Mouse (Mus musculus): ENCODE data around the gene Lat. TPM values are rescaled to one million over a fixed set of nuclear protein-coding genes. Genes with fewer than 3 reads are reported as not detected.
"Not testable (repeated sequence)": the region's sequence is repeated elsewhere in the genome, so short reads cannot be mapped to it uniquely, and the experiment has no call there.

Lat gene
- 2.4 and 9.0 TPM in 2 replicates for polyA plus RNA-seq (2015; fragmentation: Nextera tagmentation; extraction: Ambion mirVana)

GRCm38 (mm10) chr7:126369393-126369792 is at the start of gene Lat:
Gene Lat, minus strand, starts transcription at chr7:126369570.
- Histone ChIP-seq H3K9ac (no peak within 1 kb of the TSS), H3K4me3 (no peak within 1 kb of the TSS), H3K4me1 (no peaks in the 10 kb centered on the region), H3K4me2 (no peak within 1 kb of the TSS), H3K27me3 (no peaks in the 10 kb centered on the region), H3K9me3 (no peaks in the 10 kb centered on the region), H3K36me3 (peaks cover 32% of the 10 kb centered on the region), H3K27ac (no peak within 1 kb of the TSS)
- peak; percentile 40 for ATAC-seq (ENCODE audit: borderline replicate concordance, extremely low read depth, low FRiP score, low TSS enrichment)
- 76% methylated on average over 13 of the region's 13 CpGs for WGBS

- H3K4me3 ChIP-seq = no peak overlapping the region
Observed at GRCm38 (mm10) chr7:126418496-126418895, 49.1 kb upstream of the Lat start.

GRCm38 (mm10) chr7:126417606-126418005 is 48.2 kb upstream of the Lat start:
- 81% methylated on average over 4 of the region's 4 CpGs for WGBS
- Histone ChIP-seq H3K4me1 (no peaks in the 10 kb centered on the region), H3K9me3 (no peaks in the 10 kb centered on the region), H3K4me3 (no peak overlapping the region), H3K36me3 (no peaks in the 10 kb centered on the region), H3K27me3 (no peaks in the 10 kb centered on the region), H3K27ac (no peak overlapping the region), H3K9ac (no peak overlapping the region), H3K4me2 (no peak overlapping the region)
- no peak for ATAC-seq (ENCODE audit: borderline replicate concordance, extremely low read depth, low FRiP score, low TSS enrichment)

More at GRCm38 (mm10) chr7:126418496-126418895, 49.1 kb upstream of the Lat start:
- Histone ChIP-seq H3K27ac (no peak overlapping the region), H3K9ac (no peak overlapping the region), H3K4me1 (no peaks in the 10 kb centered on the region), H3K9me3 (no peaks in the 10 kb centered on the region), H3K4me2 (no peak overlapping the region), H3K36me3 (no peaks in the 10 kb centered on the region), H3K27me3 (no peaks in the 10 kb centered on the region)
- WGBS = 44% methylated on average over 3 of the region's 3 CpGs
- ATAC-seq (ENCODE audit: borderline replicate concordance, extremely low read depth, low FRiP score, low TSS enrichment) = no peak

- Histone ChIP-seq H3K4me3 (no peak overlapping the region), H3K27me3 (no peaks in the 10 kb centered on the region; the same call in 1 of the 2 replicates), H3K27ac (no peak overlapping the region), H3K9me3 (no peaks in the 10 kb centered on the region), H3K4me2 (no peak overlapping the region), H3K9ac (no peak overlapping the region), H3K36me3 (no peaks in the 10 kb centered on the region), H3K4me1 (no peaks in the 10 kb centered on the region)
- WGBS = 61% methylated on average over 8 of the region's 8 CpGs
- no peak for ATAC-seq (ENCODE audit: borderline replicate concordance, extremely low read depth, low FRiP score, low TSS enrichment)
Observed at GRCm38 (mm10) chr7:126417045-126417444, 47.7 kb upstream of the Lat start.

GRCm38 (mm10) chr7:126416615-126417014 is 47.2 kb upstream of the Lat start:
- no peak for ATAC-seq (ENCODE audit: borderline replicate concordance, extremely low read depth, low FRiP score, low TSS enrichment)
- no peaks in the 10 kb centered on the region for H3K4me1 ChIP-seq
- H3K27ac ChIP-seq = no peak overlapping the region
- no peaks in the 10 kb centered on the region for H3K9me3 ChIP-seq
- no peaks in the 10 kb centered on the region for H3K36me3 ChIP-seq
- no peak overlapping the region for H3K4me2 ChIP-seq
- no peak overlapping the region for H3K9ac ChIP-seq
- no peaks in the 10 kb centered on the region; the same call in 1 of the 2 replicates for H3K27me3 ChIP-seq
- H3K4me3 ChIP-seq = no peak overlapping the region
- 68% methylated on average over 2 of the region's 2 CpGs for whole genome bisulfite sequencing

GRCm38 (mm10) chr7:126414725-126415124 is 45.4 kb upstream of the Lat start, which contains the start of gene Cd19:
Gene Cd19, minus strand, starts transcription at chr7:126414889.
- no peak within 1 kb of the TSS for H3K4me2 ChIP-seq
- WGBS = 87% methylated on average over 6 of the region's 6 CpGs
- H3K36me3 ChIP-seq = no peaks in the 10 kb centered on the region
- H3K27me3 ChIP-seq = no peaks in the 10 kb centered on the region; the same call in 1 of the 2 replicates
- ATAC-seq (ENCODE audit: borderline replicate concordance, extremely low read depth, low FRiP score, low TSS enrichment) = no peak
- no peaks in the 10 kb centered on the region for H3K9me3 ChIP-seq
- no peak within 1 kb of the TSS for H3K9ac ChIP-seq
- no peaks in the 10 kb centered on the region for H3K4me1 ChIP-seq
- no peak within 1 kb of the TSS for H3K27ac ChIP-seq
- no peak within 1 kb of the TSS for H3K4me3 ChIP-seq

GRCm38 (mm10) chr7:126411061-126411460 is 41.7 kb upstream of the Lat start:
- no peaks in the 10 kb centered on the region; the same call in 1 of the 2 replicates for H3K27me3 ChIP-seq
- H3K27ac ChIP-seq = no peak overlapping the region
- no peaks in the 10 kb centered on the region for H3K9me3 ChIP-seq
- H3K9ac ChIP-seq = no peak overlapping the region
- ATAC-seq (ENCODE audit: borderline replicate concordance, extremely low read depth, low FRiP score, low TSS enrichment) = no peak
- no peak overlapping the region for H3K4me2 ChIP-seq
- no peak overlapping the region for H3K4me3 ChIP-seq
- 81% methylated on average over 4 of the region's 4 CpGs for WGBS
- no peaks in the 10 kb centered on the region for H3K4me1 ChIP-seq
- no peaks in the 10 kb centered on the region for H3K36me3 ChIP-seq

- H3K36me3 ChIP-seq = no peaks in the 10 kb centered on the region
- H3K27ac ChIP-seq = no peak overlapping the region
- no peaks in the 10 kb centered on the region for H3K9me3 ChIP-seq
- H3K27me3 ChIP-seq = no peaks in the 10 kb centered on the region; the same call in 1 of the 2 replicates
- no peaks in the 10 kb centered on the region for H3K4me1 ChIP-seq
- ATAC-seq (ENCODE audit: borderline replicate concordance, extremely low read depth, low FRiP score, low TSS enrichment) = no peak
- H3K4me2 ChIP-seq = no peak overlapping the region
- WGBS = 59% methylated on average over 2 of the region's 2 CpGs
- H3K9ac ChIP-seq = no peak overlapping the region
- H3K4me3 ChIP-seq = no peak overlapping the region
Observed at GRCm38 (mm10) chr7:126408686-126409085, 39.3 kb upstream of the Lat start.

GRCm38 (mm10) chr7:126402518-126402917 is 33.1 kb upstream of the Lat start:
- H3K4me1 ChIP-seq; H3K9me3 ChIP-seq; H3K27me3 ChIP-seq; H3K27ac ChIP-seq; H3K4me2 ChIP-seq; ATAC-seq (ENCODE audit: borderline replicate concordance, extremely low read depth, low FRiP score, low TSS enrichment); H3K9ac ChIP-seq; H3K4me3 ChIP-seq; H3K36me3 ChIP-seq: not testable (repeated sequence)
- 66% methylated on average over 8 of the region's 8 CpGs for WGBS

GRCm38 (mm10) chr7:126399548-126399947 is 30.2 kb upstream of the Lat start:
- 8% methylated on average over 5 of the region's 5 CpGs for WGBS
- no peak for ATAC-seq (ENCODE audit: borderline replicate concordance, extremely low read depth, low FRiP score, low TSS enrichment)
- Histone ChIP-seq H3K9me3 (no peaks in the 10 kb centered on the region), H3K4me3 (no peak overlapping the region), H3K27me3 (no peaks in the 10 kb centered on the region), H3K36me3 (no peaks in the 10 kb centered on the region), H3K9ac (no peak overlapping the region), H3K27ac (no peak overlapping the region), H3K4me1 (peaks cover 10% of the 10 kb centered on the region; the same call in 1 of the 2 replicates), H3K4me2 (no peak overlapping the region)

- H3K36me3 ChIP-seq = no peaks in the 10 kb centered on the region
- peaks cover 10% of the 10 kb centered on the region; the same call in 1 of the 2 replicates for H3K4me1 ChIP-seq
- no peak overlapping the region for H3K27ac ChIP-seq
- 93% methylated on average over 4 of the region's 4 CpGs for WGBS
- no peaks in the 10 kb centered on the region for H3K9me3 ChIP-seq
- no peak overlapping the region for H3K4me2 ChIP-seq
- no peaks in the 10 kb centered on the region for H3K27me3 ChIP-seq
- no peak overlapping the region for H3K9ac ChIP-seq
- no peak overlapping the region for H3K4me3 ChIP-seq
- ATAC-seq (ENCODE audit: borderline replicate concordance, extremely low read depth, low FRiP score, low TSS enrichment) = no peak
Observed at GRCm38 (mm10) chr7:126397822-126398221, 28.5 kb upstream of the Lat start.

GRCm38 (mm10) chr7:126397221-126397620 is 27.9 kb upstream of the Lat start:
- peaks cover 10% of the 10 kb centered on the region; the same call in 1 of the 2 replicates for H3K4me1 ChIP-seq
- no peaks in the 10 kb centered on the region for H3K9me3 ChIP-seq
- no peak overlapping the region for H3K9ac ChIP-seq
- WGBS = 47% methylated on average over 6 of the region's 6 CpGs
- ATAC-seq (ENCODE audit: borderline replicate concordance, extremely low read depth, low FRiP score, low TSS enrichment) = no peak
- H3K36me3 ChIP-seq = no peaks in the 10 kb centered on the region
- no peaks in the 10 kb centered on the region for H3K27me3 ChIP-seq
- peak overlapping the region; percentile 73; the same call in 1 of the 2 replicates for H3K4me3 ChIP-seq
- H3K27ac ChIP-seq = no peak overlapping the region
- peak overlapping the region; percentile 29; the same call in 1 of the 2 replicates for H3K4me2 ChIP-seq

Data from lung, embryonic 15.5 days (tissue).